Mouse (Mus musculus) right cerebral cortex, postnatal 10 days (tissue): Measurements from ENCODE around the gene Scarf1.
A peak's percentile ranks its signal among the peaks of the same experiment; 100 is the strongest.
"Not testable (repeated sequence)": the region's sequence is repeated elsewhere in the genome, so short reads cannot be mapped to it uniquely, and the experiment has no call there.

Source experiments
- DNase-seq, 2 experiments: peaks; one replicate each; pipeline ENCODE4 v3.0.0; 2021; ENCODE audit warnings: low spot score in 2 of 2

The Scarf1 gene

DNA sequence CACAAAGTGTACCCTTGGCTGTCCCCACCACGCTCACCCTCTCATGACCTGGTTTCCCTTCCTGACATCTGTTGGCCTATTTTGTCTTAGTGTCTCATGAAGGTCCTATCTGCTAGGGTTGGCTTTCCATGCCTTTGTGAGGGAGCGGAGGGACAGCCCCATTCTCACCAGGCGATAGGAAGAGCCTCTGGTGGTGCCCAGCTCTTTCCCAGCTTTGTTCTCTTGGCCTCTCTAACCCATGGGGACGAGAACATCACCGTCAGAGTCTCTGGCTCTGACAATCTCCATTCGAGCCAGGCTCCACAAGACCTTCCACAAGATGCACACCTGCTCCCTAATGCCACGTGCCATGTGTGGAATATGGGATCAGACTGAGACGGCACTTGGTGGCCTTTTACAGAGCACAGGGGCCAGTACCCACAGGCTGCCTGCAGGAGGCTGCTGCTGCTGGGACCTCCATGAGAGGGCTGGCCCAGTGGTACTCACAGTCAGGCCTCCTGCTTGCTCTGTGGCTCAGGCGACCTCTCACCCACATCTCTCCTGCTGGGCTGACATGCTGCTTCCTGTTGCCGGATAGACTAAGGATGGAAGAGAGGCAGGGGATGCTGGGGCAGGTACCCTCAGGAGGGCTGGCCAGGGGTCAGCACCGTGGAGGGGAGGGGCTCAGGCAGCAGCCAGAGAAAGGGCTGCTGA, 24.3 kb downstream of the Scarf1 start:
- no peak for DNase-seq

DNA sequence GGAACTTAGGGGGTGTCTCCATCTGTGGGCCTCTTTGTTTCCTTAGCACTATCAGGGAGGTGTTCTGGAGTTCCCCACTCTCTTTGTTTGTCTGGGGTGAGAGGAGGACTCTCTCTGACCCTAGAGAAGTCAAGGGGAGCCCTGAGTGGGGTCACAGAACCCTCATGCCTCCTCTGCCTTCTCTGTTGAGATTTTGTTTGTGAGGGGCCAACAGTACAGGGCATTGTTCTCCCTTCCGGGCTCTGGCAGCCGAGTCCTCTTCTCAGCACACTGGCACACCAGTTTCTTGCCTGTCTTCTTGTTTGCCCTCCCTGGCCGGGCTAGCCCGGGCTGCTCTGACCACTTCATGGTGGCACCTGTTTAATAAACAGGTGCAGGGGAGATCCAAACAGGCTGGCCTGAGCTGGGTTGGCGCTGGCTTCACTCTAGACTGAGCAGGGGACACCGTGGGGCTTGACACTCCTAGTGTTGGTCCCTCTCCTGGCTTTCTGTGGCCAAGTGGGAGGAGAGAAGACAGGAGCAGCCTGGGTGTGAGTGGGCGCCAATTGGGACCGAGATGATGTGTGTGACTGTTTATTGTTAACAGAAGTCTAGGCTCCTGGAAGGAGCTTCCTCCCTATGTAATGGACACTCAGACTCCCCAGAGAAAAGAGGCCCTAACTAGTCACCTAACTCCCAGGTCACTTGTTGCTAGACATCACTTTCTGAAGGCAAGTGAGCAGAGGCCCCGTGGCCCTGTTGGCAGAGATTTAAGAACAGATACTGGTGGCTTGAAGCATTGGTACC, 25.0 kb downstream of the Scarf1 start:
- DNase-seq, result no peak

DNA sequence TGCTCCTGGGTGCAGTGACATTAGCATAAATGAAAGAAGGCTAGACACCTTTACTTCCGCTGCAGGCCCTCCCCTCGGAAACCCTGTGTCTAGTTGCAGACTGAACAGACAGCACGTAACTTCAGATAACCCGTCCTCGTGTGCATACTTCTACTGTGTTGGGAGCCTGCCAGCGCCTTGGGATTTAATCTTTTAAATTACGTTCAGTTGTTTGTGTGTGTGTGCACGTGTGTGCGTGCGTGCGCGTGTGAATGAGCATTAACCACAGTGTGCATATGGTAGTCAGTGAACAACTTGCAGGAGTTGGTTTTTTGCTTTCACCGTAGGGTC, 25.6 kb downstream of the Scarf1 start:
- no peak for DNase-seq

DNA sequence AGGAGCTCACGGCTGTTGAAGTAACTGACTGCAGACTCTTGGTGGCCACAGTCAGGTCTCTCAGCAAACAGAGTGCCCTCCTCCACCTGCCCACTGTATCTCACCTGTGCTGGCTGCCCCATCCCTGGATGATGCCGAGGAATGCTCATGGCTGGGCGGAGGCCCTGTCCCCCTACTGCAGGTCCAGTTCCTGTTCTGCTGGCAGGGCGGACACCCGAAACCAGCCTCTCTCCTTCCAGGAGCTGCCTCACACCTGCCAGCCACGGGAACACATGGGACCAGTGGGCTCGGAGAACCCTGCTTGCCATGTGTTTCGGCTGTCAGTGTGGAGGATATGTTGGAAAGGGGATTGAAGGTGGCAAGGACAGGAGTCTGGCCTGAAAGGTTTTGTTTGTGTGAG, 26.9 kb downstream of the Scarf1 start:
- DNase-seq, result no peak

DNA sequence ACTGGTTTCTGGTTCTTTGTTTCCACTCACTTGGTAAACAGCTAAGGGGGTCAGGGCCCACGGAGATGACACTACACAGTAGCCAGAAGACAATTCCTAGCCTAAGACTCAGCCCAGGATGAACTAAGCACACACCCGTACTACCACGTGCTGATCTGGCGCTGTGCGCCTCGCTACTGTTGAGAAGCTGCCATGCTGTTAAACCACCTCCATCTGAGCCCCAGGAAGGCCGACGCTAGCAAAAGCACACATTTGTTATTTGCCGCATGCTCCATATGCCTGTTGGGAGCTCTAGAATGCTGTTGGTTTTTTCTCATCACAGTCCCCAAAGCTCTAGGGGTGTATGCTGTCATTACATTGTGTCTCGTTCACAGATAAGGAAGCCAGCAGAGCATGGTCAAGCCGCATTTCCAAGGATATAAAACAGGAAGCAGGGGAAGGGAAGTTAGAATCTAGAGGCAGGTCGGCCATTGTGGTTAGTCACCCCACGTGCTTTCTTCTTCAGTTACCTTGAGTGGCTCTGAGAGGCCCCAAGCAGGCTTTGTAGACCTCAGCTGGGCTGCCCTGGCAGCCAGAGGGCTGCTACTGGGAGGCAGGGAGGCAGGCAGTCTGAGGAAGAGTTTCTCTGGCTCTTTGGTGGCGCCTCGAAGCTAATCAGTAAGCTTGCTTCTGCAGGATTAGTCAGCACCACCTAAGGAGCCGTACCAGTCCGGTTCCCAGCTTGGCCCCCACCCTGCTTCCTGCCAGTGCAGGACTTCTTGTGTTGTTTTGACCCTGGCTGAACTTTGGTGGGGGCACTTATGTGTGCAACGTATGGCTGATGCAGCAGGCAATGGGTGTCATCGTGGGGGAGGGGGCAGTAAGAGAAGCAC, 27.6 kb downstream of the Scarf1 start:
- DNase-seq, result peak; percentile 64 to 70

DNA sequence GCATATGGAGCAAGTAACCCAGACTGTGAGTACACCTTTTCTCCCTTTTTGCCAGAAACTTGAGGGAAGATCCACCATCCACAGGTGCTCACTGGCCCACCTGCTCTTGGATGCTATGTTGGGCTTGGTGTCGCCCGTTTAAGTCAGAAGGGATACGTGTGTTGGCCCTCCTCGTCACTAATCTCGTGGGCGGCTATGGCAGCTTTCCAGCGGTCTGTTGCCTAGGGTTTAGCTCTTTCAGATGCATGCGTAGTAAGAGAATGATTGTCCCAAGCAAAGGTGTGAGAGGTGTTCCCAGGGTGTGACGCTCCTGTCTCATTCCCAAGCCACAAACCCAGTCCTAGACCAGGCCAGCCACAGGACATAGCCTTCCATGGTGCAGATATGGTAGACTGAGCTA, 31.4 kb downstream of the Scarf1 start:
- DNase-seq, result no peak

DNA sequence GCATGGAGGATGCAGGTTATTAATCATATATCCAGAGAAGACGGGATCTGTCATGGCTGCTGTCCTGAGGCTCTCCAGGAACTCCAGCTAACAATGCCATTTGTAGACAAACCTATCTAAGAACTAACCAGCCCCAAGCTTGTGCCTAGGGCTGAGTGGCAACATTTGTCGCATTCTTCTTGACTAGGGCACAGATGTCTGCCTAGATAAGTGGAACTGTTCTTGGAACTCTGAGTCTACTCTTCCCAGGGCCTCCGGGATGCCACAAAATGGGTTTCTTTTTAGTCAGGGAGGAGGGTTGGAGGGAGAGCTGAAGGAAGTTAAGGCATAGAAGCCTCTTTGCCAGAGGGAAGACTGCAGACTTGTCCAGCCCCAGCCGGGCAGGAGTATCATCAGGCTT, 32.7 kb downstream of the Scarf1 start:
- no peak for DNase-seq

DNA sequence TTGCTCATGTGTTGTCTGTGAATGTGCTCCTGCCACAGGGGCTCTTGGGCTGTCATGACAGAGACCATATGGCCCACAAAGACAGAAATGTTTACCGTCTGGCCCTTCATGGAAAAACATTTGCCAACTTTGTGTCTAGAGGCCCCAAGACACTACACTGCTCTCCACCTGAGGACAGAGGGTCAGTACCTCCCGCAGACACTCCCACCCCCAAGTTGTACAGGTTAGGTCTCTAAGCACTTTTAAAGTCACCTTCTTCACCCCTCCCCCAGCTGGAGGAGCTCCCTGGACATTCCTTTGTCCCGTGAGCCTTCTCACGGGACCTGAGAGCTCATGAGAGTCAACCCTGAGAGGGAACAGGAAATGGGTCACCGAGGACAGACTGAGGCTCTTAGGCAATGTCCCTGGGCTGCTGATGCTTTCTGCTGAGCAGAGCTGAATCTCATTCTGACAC, 36.3 kb downstream of the Scarf1 start:
- DNase-seq, result no peak

DNA sequence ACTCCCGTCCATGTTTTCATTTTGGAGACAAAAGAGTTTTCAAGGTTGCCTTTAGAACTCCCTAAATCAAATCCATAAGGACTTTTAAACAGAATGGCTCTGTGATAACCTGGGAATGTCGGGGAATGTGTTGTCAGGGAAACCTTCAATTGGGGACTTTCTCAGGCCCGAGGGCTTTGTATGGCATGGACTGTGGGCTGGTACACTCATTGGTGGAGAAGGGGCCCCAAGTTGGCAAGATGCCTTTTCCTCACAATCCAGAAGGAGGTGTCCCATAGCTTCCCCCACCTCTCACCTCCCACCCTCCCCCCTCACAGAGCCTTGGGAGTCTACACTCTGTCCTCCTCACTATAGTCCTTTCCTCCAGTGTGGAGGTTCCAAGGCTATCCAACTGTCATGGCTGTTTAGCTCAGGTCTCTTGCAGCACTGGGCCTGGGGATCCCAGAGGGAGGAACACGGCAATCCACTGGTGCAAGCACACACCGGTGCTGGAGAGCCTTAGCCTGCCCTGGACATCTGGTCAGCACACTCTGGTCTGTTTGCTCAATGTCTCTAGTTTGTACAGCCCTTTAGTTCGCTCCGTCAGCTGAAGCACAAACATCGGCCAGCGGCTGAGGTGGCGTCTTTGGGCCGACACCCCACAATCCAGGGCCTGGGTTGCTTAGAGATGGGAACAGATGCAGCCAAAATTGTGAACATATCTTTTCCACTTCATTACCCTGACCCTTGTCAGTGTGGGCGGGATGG, 37.0 kb downstream of the Scarf1 start:
- no peak for DNase-seq

DNA sequence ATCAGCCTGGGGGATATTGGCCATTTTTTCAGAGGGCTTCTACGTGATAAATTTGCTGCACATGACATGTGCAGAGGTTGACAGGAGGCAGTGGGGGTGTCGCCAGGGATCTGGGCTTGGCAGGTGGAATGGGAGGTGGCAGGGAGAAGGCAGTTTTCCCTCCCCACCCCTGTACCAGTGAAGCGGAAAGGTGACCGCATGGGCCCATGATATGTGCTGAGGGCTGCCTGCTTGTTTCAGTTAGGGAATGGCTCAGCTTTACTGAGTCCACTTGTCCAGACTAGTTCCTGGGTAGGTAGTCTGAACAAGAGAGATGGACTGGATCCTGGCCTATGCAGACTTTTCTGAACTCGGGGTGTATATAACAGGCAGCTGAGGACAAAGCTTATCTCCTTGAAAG, 38.0 kb downstream of the Scarf1 start:
- DNase-seq, result no peak

DNA sequence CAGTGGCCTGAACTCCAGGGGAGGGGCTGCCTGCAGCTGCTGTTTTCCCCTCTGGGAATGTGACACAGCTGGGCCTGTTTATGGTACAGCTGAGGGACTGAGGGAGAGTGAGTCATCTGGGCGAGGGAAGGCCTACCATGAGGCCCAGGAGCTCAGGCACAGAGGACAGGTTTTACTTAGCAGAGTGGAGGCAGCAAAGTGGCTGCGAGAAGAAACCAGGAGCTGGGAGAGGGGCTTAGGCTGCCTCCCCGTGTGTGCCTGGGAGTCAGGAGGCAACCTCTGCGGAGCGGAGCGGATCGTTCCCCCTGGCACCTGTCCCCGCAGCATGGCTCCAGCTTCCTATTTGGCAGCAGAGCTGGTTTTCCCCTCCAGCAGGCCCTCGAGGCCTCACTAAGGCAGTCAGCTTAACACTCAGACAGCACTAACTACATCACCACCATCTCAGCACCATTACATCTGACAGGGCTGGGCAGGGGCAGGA, 38.7 kb downstream of the Scarf1 start:
- no peak for DNase-seq

DNA sequence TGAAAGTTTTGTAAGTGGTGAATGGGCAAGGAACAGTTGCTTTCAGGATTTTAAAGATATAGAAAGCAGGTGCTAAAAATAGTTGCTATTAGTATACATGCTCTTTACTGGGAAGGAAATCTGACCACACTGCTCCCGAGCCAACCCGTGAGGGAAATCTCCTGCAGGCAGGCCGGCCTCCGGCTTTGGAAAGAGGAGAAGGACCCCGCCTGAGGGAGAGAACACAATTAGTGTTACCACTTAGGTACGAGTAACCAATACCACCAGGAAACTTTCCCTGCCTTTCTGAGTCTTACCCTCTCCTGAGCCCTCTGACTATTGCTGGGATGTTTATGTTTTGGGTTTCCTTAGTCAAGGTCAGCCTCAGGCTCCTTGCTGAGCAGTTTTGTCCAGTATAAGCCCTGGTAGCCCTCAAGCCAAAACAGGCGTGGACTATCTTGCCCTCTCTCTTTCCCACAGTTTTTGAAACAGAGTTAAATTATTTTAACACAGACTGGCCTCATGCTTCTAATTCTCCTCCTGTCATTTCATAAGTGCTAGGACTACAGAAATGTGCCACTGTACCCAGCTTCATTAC, 39.7 kb downstream of the Scarf1 start:
- no peak for DNase-seq

DNA sequence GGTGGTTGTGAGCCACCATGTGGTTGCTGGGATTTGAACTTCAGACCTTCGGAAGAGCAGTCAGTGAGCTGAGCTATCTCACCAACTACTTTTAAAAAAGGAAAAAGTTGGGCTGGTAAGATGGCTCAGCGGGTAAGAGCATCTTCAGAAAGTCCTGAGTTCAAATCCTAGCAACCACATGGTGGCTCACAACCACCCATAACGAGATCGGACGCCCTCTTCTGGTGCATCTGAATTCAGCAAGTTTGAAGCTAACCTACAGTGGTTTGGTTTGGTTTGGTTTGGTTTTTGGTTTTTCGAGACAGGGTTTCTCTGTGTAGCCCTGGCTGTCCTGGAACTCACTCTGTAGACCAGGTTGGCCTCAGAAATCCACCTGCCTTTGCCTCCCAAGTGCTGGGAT, 42.7 kb downstream of the Scarf1 start:
- DNase-seq, result not testable (repeated sequence)

DNA sequence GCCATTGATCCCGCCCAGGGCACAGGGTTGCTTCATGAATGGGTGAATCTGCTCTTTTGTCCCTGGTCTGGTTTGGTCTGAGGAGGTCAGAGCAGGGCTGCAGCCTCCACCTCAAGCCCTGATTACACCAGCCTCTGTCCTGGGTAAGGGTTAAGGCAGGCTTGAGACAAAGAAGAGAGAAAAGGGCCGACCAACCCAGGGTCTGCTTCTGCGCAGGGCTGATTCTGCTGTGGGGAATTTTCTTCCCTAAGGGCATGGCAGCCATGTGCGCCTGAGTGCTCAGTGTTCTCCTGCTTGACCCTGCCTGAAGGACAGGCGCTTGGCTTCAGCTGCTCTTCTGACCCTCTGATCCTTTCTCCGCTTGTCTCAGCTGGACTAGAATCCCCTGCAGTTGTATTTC, 43.8 kb downstream of the Scarf1 start:
- DNase-seq, result no peak

DNA sequence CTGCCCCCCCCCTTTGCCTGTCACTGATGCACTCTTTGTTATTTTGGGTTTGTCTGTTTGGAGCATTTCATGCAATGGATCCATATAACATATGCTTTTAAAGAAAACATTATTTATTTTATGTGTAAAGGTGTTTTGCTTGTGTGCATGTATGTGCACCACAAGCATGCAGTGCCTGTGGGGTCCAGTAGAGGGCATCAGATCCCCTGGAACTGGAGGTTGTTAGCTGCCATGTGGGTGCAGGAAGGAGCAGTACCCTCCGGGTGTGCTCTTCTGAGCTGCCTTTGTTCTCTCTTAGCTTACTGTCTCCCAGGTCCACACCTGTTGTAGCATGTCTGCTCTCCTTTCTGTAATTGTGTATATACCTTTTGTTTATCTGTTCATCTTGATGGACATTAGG, 44.8 kb downstream of the Scarf1 start:
- no peak for DNase-seq

DNA sequence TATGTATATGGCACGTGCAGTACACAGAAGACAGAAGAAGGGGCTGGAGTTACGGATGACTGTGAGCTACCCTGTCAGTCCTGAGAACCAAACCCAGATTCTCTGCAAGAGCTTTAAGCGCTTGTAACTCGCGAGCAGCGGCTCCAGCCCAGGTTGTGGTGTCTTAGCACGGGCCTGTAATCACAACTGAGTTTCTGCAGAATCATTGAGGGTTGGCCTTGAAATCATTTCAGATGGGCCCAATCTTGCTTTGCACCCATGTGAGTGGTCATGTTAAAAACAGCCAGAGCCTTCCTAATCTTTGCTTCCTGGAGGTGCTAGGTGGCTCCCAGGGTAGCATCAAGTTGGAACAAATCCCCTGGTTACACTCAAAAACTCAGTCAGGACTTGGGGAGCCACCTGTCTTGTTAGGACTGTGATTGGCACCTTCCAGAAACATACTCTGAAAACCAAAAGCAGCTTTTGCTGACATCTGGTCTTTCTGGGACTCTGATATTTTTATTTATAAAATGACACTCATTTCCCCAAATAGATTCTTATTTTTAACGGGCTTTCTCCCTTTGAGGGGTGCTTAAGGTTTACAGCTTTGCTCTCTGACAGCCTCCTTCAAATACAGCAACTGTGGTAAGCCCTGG, 46.6 kb downstream of the Scarf1 start:
- DNase-seq, result no peak

DNA sequence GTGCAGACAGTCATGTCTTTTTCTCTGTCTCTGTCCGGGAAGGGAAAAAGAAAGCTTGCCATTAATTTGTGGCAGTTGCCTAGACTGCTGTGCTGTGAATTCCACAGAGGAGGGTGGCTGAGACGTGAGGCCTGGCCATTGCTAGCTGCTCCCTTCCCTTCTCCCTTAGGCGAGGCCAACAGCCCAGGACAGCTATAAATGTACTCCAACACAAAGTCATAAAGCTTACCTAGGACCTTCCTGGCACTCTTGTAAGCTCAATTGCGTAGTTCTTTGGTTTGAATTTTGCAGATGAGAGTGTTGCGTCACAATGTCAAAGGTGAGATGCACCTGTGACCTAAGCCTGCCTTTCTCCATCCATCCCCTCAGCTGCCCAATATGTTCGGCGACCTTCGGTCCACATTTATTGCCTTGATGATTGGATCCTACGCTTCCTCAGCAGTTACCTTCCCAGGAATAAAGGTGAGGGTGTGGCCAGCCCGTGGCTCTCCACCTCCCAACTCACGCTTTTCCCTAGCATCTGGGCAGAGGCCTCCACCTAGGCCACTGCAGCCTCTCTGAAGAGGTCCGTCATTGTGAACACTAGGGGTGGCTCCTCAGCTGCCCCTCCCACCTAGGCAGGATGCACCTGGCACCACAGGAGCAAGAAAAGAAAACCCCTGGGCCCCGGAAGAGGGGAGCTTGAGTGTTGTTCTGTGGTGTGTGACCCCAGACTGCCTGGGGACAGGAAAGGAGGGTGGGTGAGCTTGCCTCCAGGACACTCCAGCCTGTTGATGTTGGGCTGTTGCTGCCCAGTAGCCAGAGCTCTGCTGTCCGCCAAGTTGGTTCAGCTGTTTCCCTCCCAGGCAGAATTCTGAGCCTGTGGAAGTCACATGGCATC, 47.4 kb downstream of the Scarf1 start:
- no peak for DNase-seq

DNA sequence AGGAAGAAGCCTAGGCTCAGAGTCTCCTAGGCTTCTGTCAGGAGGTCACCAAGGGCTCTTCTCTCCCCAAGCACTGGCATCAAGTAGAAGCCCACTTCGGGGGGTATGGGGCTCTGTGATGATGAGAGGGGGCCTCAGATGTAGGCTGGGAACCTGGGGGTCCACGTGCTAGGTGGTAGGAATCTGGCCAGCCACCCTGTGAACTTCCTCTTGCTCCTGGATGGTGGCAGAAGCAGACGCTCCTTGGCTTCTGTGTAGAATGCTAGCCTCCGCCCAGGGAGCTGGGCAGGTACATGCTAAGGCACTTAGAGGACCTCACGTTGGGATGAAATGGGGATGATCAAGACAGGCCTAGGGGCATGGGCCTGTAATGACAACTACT, 48.1 kb downstream of the Scarf1 start:
- no peak for DNase-seq

DNA sequence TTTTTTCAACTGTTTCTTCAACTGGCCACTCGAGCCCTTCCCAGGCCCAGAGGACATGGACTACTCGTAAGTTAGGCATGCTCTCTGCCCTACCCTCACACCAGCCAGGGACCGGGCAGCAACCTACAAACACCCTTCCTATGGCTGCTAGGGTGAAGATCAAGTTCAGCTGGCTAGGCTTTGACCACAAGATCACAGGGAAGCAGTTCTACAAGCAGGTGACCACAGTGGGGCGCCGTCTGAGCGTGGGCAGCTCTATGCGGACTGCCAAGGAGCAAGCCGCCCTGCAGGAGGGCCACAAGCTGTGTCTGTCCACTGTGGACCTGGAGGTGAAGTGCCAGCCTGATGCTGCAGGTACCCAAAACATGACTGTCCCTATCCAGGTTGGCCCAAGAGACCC, 49.5 kb downstream of the Scarf1 start:
- DNase-seq, result no peak
